Comparison of ENCODE assay signal across 11 mouse cellular contexts in genomic region chr17:5805935-5806334, GRCm38 (mm10). TPM values are rescaled to one million over a fixed set of nuclear protein-coding genes. Genes with fewer than 3 reads are reported as not detected.
DNase-seq lines count a peak whose midpoint lies in the region; ATAC-seq and TF ChIP-seq lines count a peak whose summit lies in the region.
"Had no signal": no experiment of that assay in that cellular context is flagged by ENCODE, and none has a peak within 500 bp of the region (broad histone marks: within the 10 kb centered on the region; RNA-seq: fewer than 3 reads in every experiment).

No protein-coding gene starts in this region.

- no peak for TF ChIP-seq CTCF in heart, adult 2 months (IDR thresholded peaks at IDR 0.05)

- no peaks in the 10 kb centered on the region for H3K9me3 ChIP-seq in heart, embryonic 11.5 days (replicated peaks; ENCODE audit: control insufficient read depth, low read length)
- no peaks in the 10 kb centered on the region for H3K9me3 ChIP-seq in limb, embryonic 14.5 days (ENCODE audit: control insufficient read depth, low read length)
- H3K9me3 ChIP-seq: lung, embryonic 15.5 days; neural tube, embryonic 15.5 days had no signal

- no peak overlapping the region for H3K4me3 ChIP-seq in heart, adult 2 months
- H3K4me3 ChIP-seq in heart, embryonic 11.5 days (ENCODE audit: low read depth, low read length), result no peak overlapping the region
- H3K4me3 ChIP-seq in limb, embryonic 14.5 days (replicated peaks; ENCODE audit: low read length), result no peak overlapping the region
- H3K4me3 ChIP-seq: lung, embryonic 15.5 days; neural tube, embryonic 15.5 days had no signal

- no peak for TF ChIP-seq EP300 in heart, adult 2 months (IDR thresholded peaks at IDR 0.05; ENCODE audit: insufficient read depth, low read depth, low read length)

- ATAC-seq in heart, embryonic 11.5 days (replicated peaks; ENCODE audit: insufficient number of reproducible peaks, low FRiP score, low TSS enrichment), result no peak
- no peak for ATAC-seq in limb, embryonic 14.5 days (ENCODE audit: low FRiP score, low read depth)

- H3K4me1 ChIP-seq in heart, adult 2 months (ENCODE audit: control insufficient read depth, insufficient read depth, low read length), result peaks cover 23% of the 10 kb centered on the region
- peaks cover 8% of the 10 kb centered on the region; the same call in 1 of the 2 replicates for H3K4me1 ChIP-seq in heart, embryonic 11.5 days (ENCODE audit: control insufficient read depth, insufficient read depth, low read length)
- H3K4me1 ChIP-seq in limb, embryonic 14.5 days (ENCODE audit: control insufficient read depth, insufficient read depth, low read length), result peaks cover 26% of the 10 kb centered on the region

- DNase-seq in heart, adult 2 months, result peak; percentile 50 to 75
- DNase-seq in NIH3T3 (ENCODE audit: low read depth), result peak; percentile 96
- DNase-seq in gastrocnemius, postnatal 25 days, result peak; percentile 75
- no peak for DNase-seq in limb, embryonic 14.5 days (ENCODE audit: low spot score)
- DNase-seq in right cerebral cortex, postnatal 10 days (ENCODE audit: low spot score in 2 of 2), result no peak
- DNase-seq in left cerebral cortex, postnatal 10 days (ENCODE audit: extremely low spot score in 1 of 2, low spot score in 2 of 2), result no peak
- no peak for DNase-seq in retina, postnatal 1 day
- DNase-seq: cerebellum, postnatal 36 days had no signal

- no peak for TF ChIP-seq POLR2A in heart, adult 2 months (IDR thresholded peaks at IDR 0.05; ENCODE audit: insufficient read depth, low read depth, low read length)
- TF ChIP-seq POLR2A in limb, embryonic 14.5 days (IDR thresholded peaks at IDR 0.05; ENCODE audit: borderline replicate concordance, extremely low read depth, insufficient read depth, insufficient read length), result no peak

- H3K9ac ChIP-seq in heart, adult 2 months (ENCODE audit: low read depth, low read length), result no peak overlapping the region
- H3K9ac ChIP-seq in heart, embryonic 11.5 days (ENCODE audit: low read depth, low read length), result no peak overlapping the region
- no peak overlapping the region for H3K9ac ChIP-seq in limb, embryonic 14.5 days (ENCODE audit: low read depth, low read length, severe bottlenecking)
- H3K9ac ChIP-seq: lung, embryonic 15.5 days; neural tube, embryonic 15.5 days had no signal

- H3K4me2 ChIP-seq in heart, embryonic 11.5 days, result no peak overlapping the region
- no peak overlapping the region for H3K4me2 ChIP-seq in limb, embryonic 14.5 days (replicated peaks; ENCODE audit: low read depth, low read length, severe bottlenecking)
- H3K4me2 ChIP-seq: lung, embryonic 15.5 days; neural tube, embryonic 15.5 days had no signal

- H3K79me2 ChIP-seq in heart, adult 2 months (replicated peaks; ENCODE audit: control insufficient read depth, insufficient read depth, low read length), result no peaks in the 10 kb centered on the region; the same call in 1 of the 2 replicates

- 78% methylated on average over 2 of the region's 2 CpGs for WGBS in heart, adult 2 months
- 80% methylated on average over 2 of the region's 2 CpGs for WGBS in heart, embryonic 11.5 days (ENCODE audit: insufficient replicate concordance)
- 64% methylated on average over 2 of the region's 2 CpGs for WGBS in limb, embryonic 14.5 days

- intact Hi-C loops in heart, adult 2 months (cut with DNase I), result no loop called here
- intact Hi-C loops in left cerebral cortex, postnatal 10 days (cut with DNase I), result no loop called here

- no peaks in the 10 kb centered on the region for H3K36me3 ChIP-seq in heart, adult 2 months (ENCODE audit: control insufficient read depth, insufficient read depth, low read length)
- H3K36me3 ChIP-seq in heart, embryonic 11.5 days (ENCODE audit: control insufficient read depth, insufficient read depth, low read length), result no peaks in the 10 kb centered on the region
- no peaks in the 10 kb centered on the region for H3K36me3 ChIP-seq in limb, embryonic 14.5 days (ENCODE audit: control insufficient read depth, insufficient read depth, low read length)
- H3K36me3 ChIP-seq: lung, embryonic 15.5 days; neural tube, embryonic 15.5 days had no signal

- peak overlapping the region; percentile 49 for H3K27ac ChIP-seq in heart, adult 2 months
- no peak overlapping the region for H3K27ac ChIP-seq in heart, embryonic 11.5 days (ENCODE audit: low read depth, low read length)
- peak overlapping the region; percentile 85 for H3K27ac ChIP-seq in limb, embryonic 14.5 days (replicated peaks; ENCODE audit: low read depth, low read length)
- H3K27ac ChIP-seq: lung, embryonic 15.5 days; neural tube, embryonic 15.5 days had no signal

- H3K27me3 ChIP-seq in heart, adult 2 months (ENCODE audit: control insufficient read depth, insufficient read depth, low read length), result no peaks in the 10 kb centered on the region
- no peaks in the 10 kb centered on the region for H3K27me3 ChIP-seq in heart, embryonic 11.5 days (ENCODE audit: control insufficient read depth, insufficient read depth, low read length)
- no peaks in the 10 kb centered on the region for H3K27me3 ChIP-seq in limb, embryonic 14.5 days (ENCODE audit: control insufficient read depth, insufficient read depth, low read length)
- H3K27me3 ChIP-seq: lung, embryonic 15.5 days; neural tube, embryonic 15.5 days had no signal

RNA-seq across cellular contexts. Expression of gene Snx9, which starts 35.2 kb away (rescaled TPM):
- 10 to 100 TPM; 30.2 to 31.9 TPM for total RNA-seq in heart, adult 2 months (2021)
- 16.7 and 27.0 TPM in 2 replicates for polyA plus RNA-seq in heart, adult 2 months (2012; rRNA removed)
- 26.5 and 26.9 TPM in 2 replicates for polyA plus RNA-seq in heart, embryonic 11.5 days (2014; fragmentation: Nextera tagmentation; extraction: Ambion mirVana)
- 10 to 100 TPM; 21.5 to 22.4 TPM for total RNA-seq in gastrocnemius, postnatal 25 days (2021)
- 39.1 and 41.3 TPM in 2 replicates for polyA plus RNA-seq in limb, embryonic 14.5 days (2012; rRNA removed)
- 41.9 and 43.4 TPM in 2 replicates for polyA plus RNA-seq in limb, embryonic 14.5 days (2014; fragmentation: Nextera tagmentation; extraction: Ambion mirVana)
- 10 to 100 TPM in 1 of 2 experiments, 1 to 10 TPM in 1; 10.0 to 10.9 TPM for total RNA-seq in left cerebral cortex, postnatal 10 days (2021)

Comparison
In these comparisons a context has a peak if more than half of its experiments do, and no peak if none do; other contexts are left out.
1. DNase-seq: peak in heart, adult 2 months (2 of 2), NIH3T3 (single experiment) and gastrocnemius, postnatal 25 days (single experiment); none in limb, embryonic 14.5 days (single experiment), right cerebral cortex, postnatal 10 days (0 of 2), left cerebral cortex, postnatal 10 days (0 of 2) and retina, postnatal 1 day (single experiment).